Mouse (Mus musculus) hindbrain, embryonic 13.5 days (tissue): ENCODE results near the gene Atf6. TPM values are rescaled to one million over a fixed set of nuclear protein-coding genes. Genes with fewer than 3 reads are reported as not detected.
A peak's percentile ranks its signal among the peaks of the same experiment; 100 is the strongest.

Experiments used
- ATAC-seq: fragments of 200-750 bp; cut with Nextera tagmentation; 2 replicates; pipeline ENCODE4 v1.8.0; 2017; ENCODE audit warnings: moderate TSS enrichment; ENCODE audit not compliant: low FRiP score
- H3K27ac ChIP-seq: fragments of 300-500 bp; sonication (generic); 2 replicates; pipeline ENCODE4 v1.5.1; 2015; ENCODE audit warnings: inconsistent platforms, mild to moderate bottlenecking, moderate library complexity
- H3K27me3 ChIP-seq: fragments of 300-500 bp; sonication (generic); 2 replicates; pipeline ENCODE4 v1.6.1; 2015; ENCODE audit warnings: mild to moderate bottlenecking, inconsistent platforms
- H3K36me3 ChIP-seq: fragments of 300-500 bp; sonication (generic); 2 replicates; pipeline ENCODE4 v1.6.1; 2015; ENCODE audit warnings: mild to moderate bottlenecking, inconsistent platforms
- H3K4me1 ChIP-seq: fragments of 300-500 bp; sonication (generic); replicated peaks from 2 replicates; pipeline ENCODE4 v1.6.1; 2015; ENCODE audit warnings: inconsistent platforms
- H3K4me2 ChIP-seq: fragments of 300-500 bp; sonication (generic); 2 replicates; pipeline ENCODE4 v1.6.1; 2015; ENCODE audit warnings: inconsistent platforms, mild to moderate bottlenecking, moderate library complexity
- H3K4me3 ChIP-seq: fragments of 300-500 bp; sonication (generic); 2 replicates; pipeline ENCODE4 v1.5.1; 2015; ENCODE audit warnings: mild to moderate bottlenecking, inconsistent platforms
- H3K9ac ChIP-seq: fragments of 300-500 bp; sonication (generic); 2 replicates; pipeline ENCODE4 v1.6.1; 2015; ENCODE audit warnings: mild to moderate bottlenecking, inconsistent platforms
- H3K9me3 ChIP-seq: fragments of 300-500 bp; sonication (generic); 2 replicates; pipeline ENCODE4 v1.6.1; 2016; ENCODE audit warnings: inconsistent platforms
- WGBS: fragments of 180-500 bp; shearing (Covaris S2); methylation state at CpG from one replicate; pipeline ENCODE4 v1.1.7; 2015; 5-methylcytosine and 5-hydroxymethylcytosine counted together
- polyA plus RNA-seq: library from polyadenylated mRNA; unstranded; fragments of >200 nt; fragmentation: Nextera tagmentation; extraction: Ambion mirVana; gene quantifications from 2 replicates; pipeline ENCODE4 v1.2.1, GENCODE M21; 2015

Gene Atf6
- polyA plus RNA-seq, 1 experiment from 2014 or later: 7.5 TPM

GRCm38 (mm10) chr1:170731865-170732595 is 135.5 kb downstream of the Atf6 start:
- no peak for ATAC-seq
- H3K27ac ChIP-seq: no peak overlapping the region
- whole genome bisulfite sequencing: 88% methylated on average over 11 of the region's 11 CpGs

GRCm38 (mm10) chr1:170729267-170729962 is 138.2 kb downstream of the Atf6 start:
- H3K4me1 ChIP-seq: 0 out of 2 replicates have a peak, but pooled peaks cover 3% of the 10 kb centered on the region
- H3K9ac ChIP-seq: no peak overlapping the region
- no peak overlapping the region for H3K4me2 ChIP-seq
- no peak for ATAC-seq
- no peak overlapping the region for H3K27ac ChIP-seq
- no peaks in the 10 kb centered on the region for H3K9me3 ChIP-seq
- 88% methylated on average over 8 of the region's 8 CpGs for WGBS
- no peaks in the 10 kb centered on the region for H3K27me3 ChIP-seq
- H3K4me3 ChIP-seq: no peak overlapping the region
- H3K36me3 ChIP-seq: no peaks in the 10 kb centered on the region

More at GRCm38 (mm10) chr1:170731865-170732595, 135.5 kb downstream of the Atf6 start:
- Histone ChIP-seq H3K9ac (no peak overlapping the region), H3K4me3 (no peak overlapping the region), H3K4me1 (0 out of 2 replicates have a peak, but pooled peaks cover 3% of the 10 kb centered on the region), H3K4me2 (no peak overlapping the region), H3K9me3 (no peaks in the 10 kb centered on the region), H3K36me3 (no peaks in the 10 kb centered on the region), H3K27me3 (no peaks in the 10 kb centered on the region)

- ATAC-seq: no peak
- no peak overlapping the region for H3K4me3 ChIP-seq
- 0 out of 2 replicates have a peak, but pooled peaks cover 3% of the 10 kb centered on the region for H3K4me1 ChIP-seq
- H3K27me3 ChIP-seq: no peaks in the 10 kb centered on the region
- no peaks in the 10 kb centered on the region for H3K9me3 ChIP-seq
- H3K4me2 ChIP-seq: no peak overlapping the region
- H3K27ac ChIP-seq: 0 out of 2 replicates have a peak overlapping the region, but pooled peaks have one; percentile 27
- no peaks in the 10 kb centered on the region for H3K36me3 ChIP-seq
- 77% methylated on average over 6 of the region's 6 CpGs for WGBS
- H3K9ac ChIP-seq: peak overlapping the region; percentile 19; the same call in 1 of the 2 replicates
Measured at GRCm38 (mm10) chr1:170728524-170728923, 139.0 kb downstream of the Atf6 start.

GRCm38 (mm10) chr1:170721560-170721959 is 146.0 kb downstream of the Atf6 start:
- Histone ChIP-seq H3K4me2 (no peak overlapping the region), H3K4me3 (no peak overlapping the region), H3K4me1 (no peaks in the 10 kb centered on the region), H3K36me3 (no peaks in the 10 kb centered on the region), H3K9ac (no peak overlapping the region), H3K27me3 (no peaks in the 10 kb centered on the region), H3K9me3 (no peaks in the 10 kb centered on the region), H3K27ac (no peak overlapping the region)
- 94% methylated on average over 5 of the region's 5 CpGs for WGBS
- ATAC-seq: no peak

GRCm38 (mm10) chr1:170718133-170718810 is 149.3 kb downstream of the Atf6 start:
- Histone ChIP-seq H3K36me3 (no peaks in the 10 kb centered on the region), H3K27me3 (no peaks in the 10 kb centered on the region), H3K4me3 (no peak overlapping the region), H3K9me3 (no peaks in the 10 kb centered on the region), H3K27ac (no peak overlapping the region), H3K4me1 (no peaks in the 10 kb centered on the region), H3K4me2 (no peak overlapping the region), H3K9ac (no peak overlapping the region)
- WGBS: 79% methylated on average over 8 of the region's 8 CpGs
- ATAC-seq: no peak

- H3K27me3 ChIP-seq: no peaks in the 10 kb centered on the region
- H3K4me2 ChIP-seq: no peak overlapping the region
- H3K36me3 ChIP-seq: no peaks in the 10 kb centered on the region
- no peak overlapping the region for H3K4me3 ChIP-seq
- H3K9me3 ChIP-seq: no peaks in the 10 kb centered on the region
- H3K27ac ChIP-seq: no peak overlapping the region
- 95% methylated on average over 3 of the region's 3 CpGs for WGBS
- ATAC-seq: no peak
- H3K4me1 ChIP-seq: no peaks in the 10 kb centered on the region
- H3K9ac ChIP-seq: no peak overlapping the region
Measured at GRCm38 (mm10) chr1:170717241-170717828, 150.2 kb downstream of the Atf6 start.

GRCm38 (mm10) chr1:170711731-170712130 is 155.8 kb downstream of the Atf6 start:
- peaks cover 17% of the 10 kb centered on the region for H3K36me3 ChIP-seq
- no peak overlapping the region for H3K4me3 ChIP-seq
- H3K9ac ChIP-seq: no peak overlapping the region
- H3K4me2 ChIP-seq: no peak overlapping the region
- no peaks in the 10 kb centered on the region for H3K27me3 ChIP-seq
- 86% methylated on average over 7 of the region's 7 CpGs for WGBS
- H3K4me1 ChIP-seq: no peaks in the 10 kb centered on the region
- no peak overlapping the region for H3K27ac ChIP-seq
- H3K9me3 ChIP-seq: no peaks in the 10 kb centered on the region
- no peak for ATAC-seq

- Histone ChIP-seq H3K36me3 (peaks cover 17% of the 10 kb centered on the region), H3K9me3 (no peaks in the 10 kb centered on the region), H3K9ac (no peak overlapping the region), H3K27me3 (no peaks in the 10 kb centered on the region), H3K27ac (no peak overlapping the region), H3K4me2 (no peak overlapping the region), H3K4me1 (no peaks in the 10 kb centered on the region), H3K4me3 (no peak overlapping the region)
- WGBS: 98% methylated on average over 3 of the region's 3 CpGs
- no peak for ATAC-seq
Measured at GRCm38 (mm10) chr1:170709969-170710368, 157.6 kb downstream of the Atf6 start.

- Histone ChIP-seq H3K4me1 (no peaks in the 10 kb centered on the region), H3K9ac (no peak overlapping the region), H3K9me3 (no peaks in the 10 kb centered on the region), H3K27me3 (no peaks in the 10 kb centered on the region), H3K36me3 (peaks cover 17% of the 10 kb centered on the region), H3K4me3 (no peak overlapping the region), H3K27ac (no peak overlapping the region), H3K4me2 (no peak overlapping the region)
- no peak for ATAC-seq
- 96% methylated on average over 8 of the region's 8 CpGs for WGBS
Measured at GRCm38 (mm10) chr1:170709481-170709880, 158.1 kb downstream of the Atf6 start.

- Histone ChIP-seq H3K4me2 (no peak overlapping the region), H3K9ac (no peak overlapping the region), H3K9me3 (no peaks in the 10 kb centered on the region), H3K27me3 (no peaks in the 10 kb centered on the region), H3K36me3 (peaks cover 17% of the 10 kb centered on the region), H3K27ac (no peak overlapping the region), H3K4me3 (no peak overlapping the region), H3K4me1 (no peaks in the 10 kb centered on the region)
- no peak for ATAC-seq
- 90% methylated on average over 3 of the region's 3 CpGs for WGBS
Measured at GRCm38 (mm10) chr1:170709034-170709433, 158.5 kb downstream of the Atf6 start.

- no peak for ATAC-seq
- H3K4me1 ChIP-seq: no peaks in the 10 kb centered on the region
- no peak overlapping the region for H3K27ac ChIP-seq
- no peak overlapping the region for H3K9ac ChIP-seq
- H3K9me3 ChIP-seq: no peaks in the 10 kb centered on the region
- WGBS: 93% methylated on average over 4 of the region's 4 CpGs
- H3K36me3 ChIP-seq: peaks cover 17% of the 10 kb centered on the region
- no peak overlapping the region for H3K4me2 ChIP-seq
- no peaks in the 10 kb centered on the region for H3K27me3 ChIP-seq
- H3K4me3 ChIP-seq: no peak overlapping the region
Measured at GRCm38 (mm10) chr1:170706046-170706445, 161.5 kb downstream of the Atf6 start.
